Mouse (Mus musculus): ENCODE results near the gene Kif7.

Kif7 gene

GRCm38 (mm10) chr7:79721386-79721977, 6.0 kb upstream of the Kif7 start:
- in situ Hi-C loops (cut with MboI, MseI): no loop called here

- in situ Hi-C loops (cut with MboI, MseI): no loop called here
Measured at GRCm38 (mm10) chr7:79710831-79711230, 4.7 kb downstream of the Kif7 start.

GRCm38 (mm10) chr7:79710130-79710607, 5.4 kb downstream of the Kif7 start:
- in situ Hi-C loops (cut with MboI, MseI): no loop called here

- in situ Hi-C loops (cut with MboI, MseI): no loop called here
Measured at GRCm38 (mm10) chr7:79705210-79705609, 10.3 kb downstream of the Kif7 start.

GRCm38 (mm10) chr7:79702755-79703154, 12.8 kb downstream of the Kif7 start:
- in situ Hi-C loops (cut with MboI, MseI): no loop called here

GRCm38 (mm10) chr7:79696495-79696894, 19.0 kb downstream of the Kif7 start:
- in situ Hi-C loops (cut with MboI, MseI): no loop called here

- in situ Hi-C loops (cut with MboI, MseI): no loop called here
Measured at GRCm38 (mm10) chr7:79680231-79680630, 35.3 kb downstream of the Kif7 start.

GRCm38 (mm10) chr7:79679186-79679585, 36.3 kb downstream of the Kif7 start:
- in situ Hi-C loops (cut with MboI, MseI): no loop called here

- in situ Hi-C loops (cut with MboI, MseI): no loop called here
Measured at GRCm38 (mm10) chr7:79670900-79671604, 44.5 kb downstream of the Kif7 start.

- in situ Hi-C loops (cut with MboI, MseI): no loop called here
Measured at GRCm38 (mm10) chr7:79666690-79667089, 48.8 kb downstream of the Kif7 start.

- in situ Hi-C loops (cut with MboI, MseI): no loop called here
Measured at GRCm38 (mm10) chr7:79661253-79661890, 54.1 kb downstream of the Kif7 start.

- in situ Hi-C loops (cut with MboI, MseI): no loop called here
Measured at GRCm38 (mm10) chr7:79660291-79661150, 55.0 kb downstream of the Kif7 start.

GRCm38 (mm10) chr7:79659578-79660290, 55.8 kb downstream of the Kif7 start, which contains the start of gene Ticrr:
Ticrr (plus strand) TSS chr7:79660196.
- in situ Hi-C loops (cut with MboI, MseI): no loop called here

- in situ Hi-C loops (cut with MboI, MseI): no loop called here
Measured at GRCm38 (mm10) chr7:79654586-79654985, 60.9 kb downstream of the Kif7 start.

- in situ Hi-C loops (cut with MboI, MseI): no loop called here
Measured at GRCm38 (mm10) chr7:79654185-79654584, 61.3 kb downstream of the Kif7 start.

GRCm38 (mm10) chr7:79649005-79649404, 66.5 kb downstream of the Kif7 start:
- in situ Hi-C loops (cut with MboI, MseI): no loop called here
